ENCODE assay signal across 16 mouse cellular contexts in genomic region chr17:28212391-28212790, GRCm38 (mm10). TPM values are rescaled to one million over a fixed set of nuclear protein-coding genes. Genes with fewer than 3 reads are reported as not detected.
A peak's percentile ranks its signal among the peaks of the same experiment; 100 is the strongest.
DNase-seq lines count a peak whose midpoint lies in the region; ATAC-seq and TF ChIP-seq lines count a peak whose summit lies in the region.
"Had no signal": no experiment of that assay in that cellular context is flagged by ENCODE, and none has a peak within 500 bp of the region (broad histone marks: within the 10 kb centered on the region; RNA-seq: fewer than 3 reads in every experiment).

No protein-coding gene starts in this region.

- H3K27ac ChIP-seq in heart, embryonic 16.5 days (ENCODE audit: low read length): 0 out of 2 replicates have a peak overlapping the region, but pooled peaks have one; percentile 13
- no peak overlapping the region for H3K27ac ChIP-seq in heart, embryonic 10.5 days
- peak overlapping the region; percentile 82 for H3K27ac ChIP-seq in thymus, adult 2 months (ENCODE audit: control insufficient read depth, insufficient read depth, low read length)
- H3K27ac ChIP-seq in limb, embryonic 10.5 days: peak overlapping the region; percentile 39
- H3K27ac ChIP-seq in cerebellum, adult 2 months (ENCODE audit: insufficient read depth, low read length): no peak overlapping the region
- no peak overlapping the region for H3K27ac ChIP-seq in kidney, embryonic 14.5 days (ENCODE audit: low read depth, low read length)
- H3K27ac ChIP-seq: embryonic facial prominence, embryonic 13.5 days; hindbrain, embryonic 13.5 days; liver, embryonic 14.5 days had no signal

- DNase-seq in heart, embryonic 10.5 days (ENCODE audit: low spot score): no peak
- DNase-seq in thymus, adult 2 months: no peak
- DNase-seq in thymus, postnatal 14 days: no peak
- DNase-seq in limb, embryonic 10.5 days (ENCODE audit: low spot score): no peak
- no peak for DNase-seq in cerebellum, adult 2 months
- DNase-seq: cerebellum, adult 8-10 months; heart, postnatal 10 days; kidney, postnatal 14 days; right cerebral cortex, adult 18-20 months had no signal

- TF ChIP-seq POLR2A in thymus, adult 2 months (IDR thresholded peaks at IDR 0.05; ENCODE audit: control insufficient read depth, extremely low read depth, insufficient read depth, low read length, poor library complexity): no peak
- TF ChIP-seq POLR2A in cerebellum, adult 2 months (IDR thresholded peaks at IDR 0.05; ENCODE audit: borderline replicate concordance, insufficient read depth, low read length): no peak

- no peak for ATAC-seq in heart, embryonic 16.5 days (replicated peaks; ENCODE audit: extremely low read depth, insufficient read depth, low FRiP score)
- no peak for ATAC-seq in megakaryocyte progenitor cell, adult 5-6 weeks (replicated peaks; ENCODE audit: poor library complexity)
- ATAC-seq in kidney, embryonic 14.5 days (ENCODE audit: low FRiP score, low TSS enrichment): no peak
- ATAC-seq: lung, postnatal 0 days had no signal

- 63% methylated on average over 9 of the region's 9 CpGs for WGBS in heart, embryonic 16.5 days
- WGBS in heart, embryonic 10.5 days: 68% methylated on average over 9 of the region's 9 CpGs
- 56% methylated on average over 9 of the region's 9 CpGs for WGBS in thymus, adult 2 months
- WGBS in limb, embryonic 10.5 days: 70% methylated on average over 9 of the region's 9 CpGs
- 71% methylated on average over 9 of the region's 9 CpGs for WGBS in cerebellum, adult 2 months
- 59% methylated on average over 9 of the region's 9 CpGs for WGBS in kidney, embryonic 14.5 days

- H3K9me3 ChIP-seq in heart, embryonic 16.5 days (replicated peaks; ENCODE audit: control insufficient read depth, low read length): no peaks in the 10 kb centered on the region
- no peaks in the 10 kb centered on the region for H3K9me3 ChIP-seq in heart, embryonic 10.5 days
- H3K9me3 ChIP-seq in limb, embryonic 10.5 days (replicated peaks): no peaks in the 10 kb centered on the region
- no peaks in the 10 kb centered on the region for H3K9me3 ChIP-seq in kidney, embryonic 14.5 days (ENCODE audit: control insufficient read depth, low read length)
- H3K9me3 ChIP-seq: embryonic facial prominence, embryonic 13.5 days; hindbrain, embryonic 13.5 days had no signal

- no peaks in the 10 kb centered on the region for H3K27me3 ChIP-seq in heart, embryonic 16.5 days (ENCODE audit: control insufficient read depth, insufficient read depth, low read length)
- H3K27me3 ChIP-seq in heart, embryonic 10.5 days (ENCODE audit: insufficient read depth, poor library complexity, severe bottlenecking): peaks cover 22% of the 10 kb centered on the region
- no peaks in the 10 kb centered on the region for H3K27me3 ChIP-seq in thymus, adult 2 months (ENCODE audit: control insufficient read depth, insufficient read depth, low read length)
- no peaks in the 10 kb centered on the region for H3K27me3 ChIP-seq in limb, embryonic 10.5 days (ENCODE audit: low read depth, poor library complexity, severe bottlenecking)
- H3K27me3 ChIP-seq in cerebellum, adult 2 months (ENCODE audit: control insufficient read depth, insufficient read depth, low read length): no peaks in the 10 kb centered on the region
- no peaks in the 10 kb centered on the region for H3K27me3 ChIP-seq in kidney, embryonic 14.5 days (ENCODE audit: control insufficient read depth, insufficient read depth, low read length)
- H3K27me3 ChIP-seq: embryonic facial prominence, embryonic 13.5 days had no signal

- H3K4me3 ChIP-seq in heart, embryonic 16.5 days (ENCODE audit: low read length): no peak overlapping the region
- no peak overlapping the region for H3K4me3 ChIP-seq in heart, embryonic 10.5 days
- H3K4me3 ChIP-seq in thymus, adult 2 months (ENCODE audit: control insufficient read depth, insufficient read depth, low read length): peak overlapping the region; percentile 9; the same call in 1 of the 2 replicates
- H3K4me3 ChIP-seq in limb, embryonic 10.5 days: no peak overlapping the region
- H3K4me3 ChIP-seq in cerebellum, adult 2 months (replicated peaks; ENCODE audit: insufficient read depth, low read depth, low read length): no peak overlapping the region
- no peak overlapping the region for H3K4me3 ChIP-seq in kidney, embryonic 14.5 days (ENCODE audit: low read length)
- H3K4me3 ChIP-seq: embryonic facial prominence, embryonic 13.5 days; hindbrain, embryonic 13.5 days had no signal

- H3K36me3 ChIP-seq in heart, embryonic 16.5 days (ENCODE audit: control insufficient read depth, insufficient read depth): no peaks in the 10 kb centered on the region
- H3K36me3 ChIP-seq in heart, embryonic 10.5 days: no peaks in the 10 kb centered on the region
- peaks cover 4% of the 10 kb centered on the region; the same call in 1 of the 2 replicates for H3K36me3 ChIP-seq in thymus, adult 2 months (ENCODE audit: control insufficient read depth, insufficient read depth, low read length)
- no peaks in the 10 kb centered on the region for H3K36me3 ChIP-seq in limb, embryonic 10.5 days
- H3K36me3 ChIP-seq in kidney, embryonic 14.5 days (ENCODE audit: control insufficient read depth, insufficient read depth, low read length): no peaks in the 10 kb centered on the region
- H3K36me3 ChIP-seq: embryonic facial prominence, embryonic 13.5 days; hindbrain, embryonic 13.5 days had no signal

- H3K9ac ChIP-seq in heart, embryonic 16.5 days (ENCODE audit: low read length): no peak overlapping the region
- no peak overlapping the region; the same call in 1 of the 2 replicates for H3K9ac ChIP-seq in kidney, embryonic 14.5 days (ENCODE audit: low read depth, low read length)
- H3K9ac ChIP-seq: embryonic facial prominence, embryonic 13.5 days; hindbrain, embryonic 13.5 days; liver, embryonic 14.5 days had no signal

- peaks cover 7% of the 10 kb centered on the region for H3K4me1 ChIP-seq in heart, embryonic 16.5 days (ENCODE audit: control insufficient read depth, insufficient read depth, low read length)
- H3K4me1 ChIP-seq in heart, embryonic 10.5 days: peaks cover 24% of the 10 kb centered on the region
- peaks cover 38% of the 10 kb centered on the region for H3K4me1 ChIP-seq in thymus, adult 2 months (replicated peaks; ENCODE audit: control insufficient read depth, insufficient read depth, low read length)
- H3K4me1 ChIP-seq in limb, embryonic 10.5 days: peaks cover 43% of the 10 kb centered on the region
- no peaks in the 10 kb centered on the region for H3K4me1 ChIP-seq in cerebellum, adult 2 months (ENCODE audit: control insufficient read depth, insufficient read depth, low read length)
- H3K4me1 ChIP-seq in kidney, embryonic 14.5 days (ENCODE audit: control insufficient read depth, insufficient read depth, low read length): peaks cover 11% of the 10 kb centered on the region

- H3K4me2 ChIP-seq in heart, embryonic 16.5 days (ENCODE audit: low read depth, low read length): no peak overlapping the region
- no peak overlapping the region for H3K4me2 ChIP-seq in kidney, embryonic 14.5 days (replicated peaks; ENCODE audit: low read depth, low read length)
- H3K4me2 ChIP-seq: embryonic facial prominence, embryonic 13.5 days; hindbrain, embryonic 13.5 days had no signal

- TF ChIP-seq CTCF in thymus, adult 2 months (IDR thresholded peaks at IDR 0.05; ENCODE audit: borderline replicate concordance, control insufficient read depth, extremely low read depth, insufficient read depth, low read length, poor library complexity): no peak
- no peak for TF ChIP-seq CTCF in cerebellum, adult 2 months (IDR thresholded peaks at IDR 0.05; ENCODE audit: borderline replicate concordance, insufficient read depth, low read depth, low read length)

RNA-seq across cellular contexts. Expression of gene Def6, which starts 4.8 kb away (rescaled TPM):
- polyA plus RNA-seq in heart, embryonic 16.5 days (2015; fragmentation: Nextera tagmentation; extraction: Ambion mirVana): 7.9 and 20.5 TPM in 2 replicates
- 3.2 and 5.2 TPM in 2 replicates for polyA plus RNA-seq in heart, embryonic 10.5 days (2016; fragmentation: Nextera tagmentation; extraction: Ambion mirVana)
- 247 and 277 TPM in 2 replicates for polyA plus RNA-seq in thymus, adult 2 months (2012; rRNA removed)
- 6.8 and 11.1 TPM in 2 replicates for polyA plus RNA-seq in limb, embryonic 10.5 days (2016; fragmentation: Nextera tagmentation; extraction: Ambion mirVana)
- 38.0 and 50.6 TPM in 2 replicates for total RNA-seq in megakaryocyte progenitor cell, adult 5-6 weeks (2015)
- 142 and 149 TPM in 2 replicates for total RNA-seq in megakaryocyte progenitor cell, adult 5-6 weeks (2017)
- polyA plus RNA-seq in cerebellum, adult 2 months (2012; rRNA removed): 4.2 and 5.4 TPM in 2 replicates
- 2.7 and 3.5 TPM in 2 replicates for polyA plus RNA-seq in kidney, embryonic 14.5 days (2014; fragmentation: Nextera tagmentation; extraction: Ambion mirVana)

RNA-seq across cellular contexts. Expression of gene Ppard, which starts 20.1 kb away (rescaled TPM):
- 1.2 and 1.8 TPM in 2 replicates for polyA plus RNA-seq in heart, embryonic 16.5 days (2015; fragmentation: Nextera tagmentation; extraction: Ambion mirVana)
- 0.87 and 1.2 TPM in 2 replicates for polyA plus RNA-seq in heart, embryonic 10.5 days (2016; fragmentation: Nextera tagmentation; extraction: Ambion mirVana)
- 50.7 and 51.6 TPM in 2 replicates for polyA plus RNA-seq in thymus, adult 2 months (2012; rRNA removed)
- polyA plus RNA-seq in limb, embryonic 10.5 days (2016; fragmentation: Nextera tagmentation; extraction: Ambion mirVana): 1.9 and 2.3 TPM in 2 replicates
- 7.4 and 7.7 TPM in 2 replicates for total RNA-seq in megakaryocyte progenitor cell, adult 5-6 weeks (2015)
- 1.9 and 2.7 TPM in 2 replicates for total RNA-seq in megakaryocyte progenitor cell, adult 5-6 weeks (2017)
- polyA plus RNA-seq in cerebellum, adult 2 months (2012; rRNA removed): 26.8 and 27.1 TPM in 2 replicates
- polyA plus RNA-seq in kidney, embryonic 14.5 days (2014; fragmentation: Nextera tagmentation; extraction: Ambion mirVana): 2.3 and 3.5 TPM in 2 replicates

RNA-seq across cellular contexts. Expression of gene Zfp523, which starts 35.5 kb away (rescaled TPM):
- 20.5 and 22.2 TPM in 2 replicates for polyA plus RNA-seq in heart, embryonic 16.5 days (2015; fragmentation: Nextera tagmentation; extraction: Ambion mirVana)
- 28.1 and 34.2 TPM in 2 replicates for polyA plus RNA-seq in heart, embryonic 10.5 days (2016; fragmentation: Nextera tagmentation; extraction: Ambion mirVana)
- polyA plus RNA-seq in thymus, adult 2 months (2012; rRNA removed): 55.5 and 55.7 TPM in 2 replicates
- 33.6 and 40.2 TPM in 2 replicates for polyA plus RNA-seq in limb, embryonic 10.5 days (2016; fragmentation: Nextera tagmentation; extraction: Ambion mirVana)
- 11.8 and 13.1 TPM in 2 replicates for total RNA-seq in megakaryocyte progenitor cell, adult 5-6 weeks (2015)
- total RNA-seq in megakaryocyte progenitor cell, adult 5-6 weeks (2017): 13.5 and 18.5 TPM in 2 replicates
- 71.9 and 77.1 TPM in 2 replicates for polyA plus RNA-seq in cerebellum, adult 2 months (2012; rRNA removed)
- polyA plus RNA-seq in kidney, embryonic 14.5 days (2014; fragmentation: Nextera tagmentation; extraction: Ambion mirVana): 38.0 and 39.7 TPM in 2 replicates

Comparison
In these comparisons a context has a peak if more than half of its experiments do, and no peak if none do; other contexts are left out.
1. H3K27ac ChIP-seq: peak in heart, embryonic 16.5 days (single experiment), thymus, adult 2 months (single experiment) and limb, embryonic 10.5 days (single experiment); none in heart, embryonic 10.5 days (single experiment), cerebellum, adult 2 months (single experiment) and kidney, embryonic 14.5 days (single experiment).
2. RNA of gene Def6, which starts 4.8 kb away (polyA plus RNA-seq): 247 to 277 TPM in thymus, adult 2 months; 7.9 to 20.5 TPM in heart, embryonic 16.5 days, 6.8 to 11.1 TPM in limb, embryonic 10.5 days, 4.2 to 5.4 TPM in cerebellum, adult 2 months, 3.2 to 5.2 TPM in heart, embryonic 10.5 days and 2.7 to 3.5 TPM in kidney, embryonic 14.5 days; every median in the first group is over 10 times any median in the second.